Mouse (Mus musculus) embryonic facial prominence, embryonic 11.5 days (tissue): ENCODE data around the gene Vps18. TPM values are rescaled to one million over a fixed set of nuclear protein-coding genes. Genes with fewer than 3 reads are reported as not detected.

Source experiments
- ATAC-seq: fragments of 200-750 bp; cut with Nextera tagmentation; replicated peaks from 2 replicates; pipeline ENCODE4 v1.8.0; 2017; ENCODE audit warnings: low read depth; ENCODE audit not compliant: insufficient number of reproducible peaks, low FRiP score, low TSS enrichment
- DNase-seq: peaks from one replicate; pipeline ENCODE4 v3.0.0-alpha.2; 2015; ENCODE audit warnings: low spot score
- H3K27ac ChIP-seq: fragments of 300-500 bp; sonication (generic); replicated peaks from 2 replicates; pipeline ENCODE4 v1.5.1; 2014; ENCODE audit warnings: mild to moderate bottlenecking, low read depth, low read length, control low read depth
- H3K27me3 ChIP-seq: fragments of 300-500 bp; sonication (generic); 2 replicates; pipeline ENCODE4 v1.6.1; 2014; ENCODE audit warnings: mild to moderate bottlenecking, low read length, moderate library complexity, mixed read lengths; ENCODE audit not compliant: control insufficient read depth, insufficient read depth
- H3K36me3 ChIP-seq: fragments of 300-500 bp; sonication (generic); replicated peaks from 2 replicates; pipeline ENCODE4 v1.6.1; 2014; ENCODE audit warnings: low read depth, mild to moderate bottlenecking, low read length, moderate library complexity, mixed read lengths; ENCODE audit not compliant: control insufficient read depth, insufficient read depth
- H3K4me1 ChIP-seq: fragments of 300-500 bp; sonication (generic); 2 replicates; pipeline ENCODE4 v1.6.1; 2014; ENCODE audit warnings: low read length, mixed read lengths; ENCODE audit not compliant: control insufficient read depth, insufficient read depth
- H3K4me2 ChIP-seq: fragments of 300-500 bp; sonication (generic); 2 replicates; pipeline ENCODE4 v1.6.1; 2014; ENCODE audit warnings: low read depth, mild to moderate bottlenecking, control low read depth, low read length, moderate library complexity
- H3K4me3 ChIP-seq: fragments of 300-500 bp; sonication (generic); 2 replicates; pipeline ENCODE4 v1.5.1; 2014; ENCODE audit warnings: low read depth, low read length, control low read depth
- H3K9ac ChIP-seq: fragments of 300-500 bp; sonication (generic); replicated peaks from 2 replicates; pipeline ENCODE4 v1.6.1; 2014; ENCODE audit warnings: mild to moderate bottlenecking, control low read depth, low read length
- H3K9me3 ChIP-seq: fragments of 300-500 bp; sonication (generic); replicated peaks from 2 replicates; pipeline ENCODE4 v1.6.1; 2016; ENCODE audit warnings: mild to moderate bottlenecking, low read length, inconsistent platforms, mixed read lengths; ENCODE audit not compliant: control insufficient read depth
- WGBS: fragments of 180-500 bp; shearing (Covaris S2); extraction: QIAGEN DNeasy Blood & Tissue Kit; methylation state at CpG from one replicate; pipeline ENCODE4 v1.1.7; 2014; 5-methylcytosine and 5-hydroxymethylcytosine counted together
- polyA plus RNA-seq: library from polyadenylated mRNA; unstranded; fragments of >200 nt; fragmentation: Nextera tagmentation; extraction: Ambion mirVana; gene quantifications from 2 replicates; pipeline ENCODE4 v1.2.1, GENCODE M21; 2014

The Vps18 gene
- polyA plus RNA-seq, 1 experiment from 2014 or later = 9.2 TPM

DNA sequence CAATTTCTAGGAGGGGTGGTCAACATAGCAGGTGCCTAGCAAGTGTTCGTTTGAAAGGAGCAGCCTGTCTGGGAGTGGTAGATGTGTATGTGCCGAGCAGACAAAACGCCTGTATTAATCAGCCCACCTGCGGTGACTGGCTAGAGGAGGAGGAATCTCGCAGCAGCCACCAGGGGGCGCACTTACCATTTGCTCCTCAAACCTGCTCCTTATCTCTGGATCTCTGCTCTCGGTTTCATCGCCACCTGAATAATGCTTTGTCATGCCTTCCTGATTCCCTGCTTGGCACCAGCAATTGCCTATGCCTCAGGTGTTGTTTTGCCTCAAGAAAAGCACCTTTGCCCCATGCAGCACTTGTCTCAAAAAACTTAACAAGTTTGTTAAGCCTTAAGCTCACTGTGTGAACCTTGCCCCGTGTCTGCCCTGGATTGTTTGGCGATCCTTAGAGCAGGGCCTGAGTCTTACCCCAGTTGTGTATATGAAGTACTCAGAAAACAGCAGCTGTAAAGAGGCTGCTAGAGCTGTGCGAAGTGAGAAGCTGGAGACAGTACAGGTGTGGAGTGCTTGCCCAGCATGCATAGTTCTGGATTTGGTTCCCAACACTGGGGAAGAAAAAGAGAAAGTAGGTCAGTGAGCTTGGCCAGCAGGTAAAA, 37.6 kb upstream of the Vps18 start:
- peak; percentile 73 for ATAC-seq

DNA sequence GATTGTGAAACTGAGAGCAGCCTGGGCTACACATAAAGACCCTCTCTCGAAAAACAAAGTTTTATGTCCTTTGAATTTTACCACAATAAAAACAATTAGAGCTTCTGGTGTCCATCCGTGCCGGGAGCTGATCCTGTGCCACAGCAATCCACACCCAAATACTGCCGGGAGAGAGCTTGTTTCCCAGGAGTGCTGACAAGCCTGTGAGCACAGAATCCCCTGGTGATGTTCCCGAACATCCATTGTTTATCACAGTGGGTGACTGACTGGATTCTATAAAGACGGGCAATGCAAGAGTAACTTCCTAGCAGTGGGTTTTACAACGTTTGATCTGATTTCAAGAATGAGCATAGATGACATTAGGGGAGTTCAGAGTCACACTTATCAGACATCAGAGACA, 33.6 kb upstream of the Vps18 start:
- Histone ChIP-seq H3K4me2 (no peak overlapping the region), H3K36me3 (no peaks in the 10 kb centered on the region), H3K4me1 (no peaks in the 10 kb centered on the region), H3K4me3 (no peak overlapping the region), H3K27me3 (no peaks in the 10 kb centered on the region), H3K9ac (peak overlapping the region; percentile 22; the same call in 1 of the 2 replicates), H3K9me3 (no peaks in the 10 kb centered on the region), H3K27ac (no peak overlapping the region)
- ATAC-seq (no peak), DNase-seq (no peak)
- 19% methylated on average over 7 of the region's 7 CpGs for WGBS

More for the DNA sequence above, 37.6 kb upstream of the Vps18 start:
- Histone ChIP-seq H3K4me1 (no peaks in the 10 kb centered on the region), H3K9ac (no peak overlapping the region), H3K9me3 (no peaks in the 10 kb centered on the region), H3K27me3 (no peaks in the 10 kb centered on the region), H3K36me3 (no peaks in the 10 kb centered on the region), H3K27ac (no peak overlapping the region), H3K4me3 (no peak overlapping the region), H3K4me2 (no peak overlapping the region)
- 15% methylated on average over 11 of the region's 11 CpGs for WGBS
- peak; percentile 90 for DNase-seq

DNA sequence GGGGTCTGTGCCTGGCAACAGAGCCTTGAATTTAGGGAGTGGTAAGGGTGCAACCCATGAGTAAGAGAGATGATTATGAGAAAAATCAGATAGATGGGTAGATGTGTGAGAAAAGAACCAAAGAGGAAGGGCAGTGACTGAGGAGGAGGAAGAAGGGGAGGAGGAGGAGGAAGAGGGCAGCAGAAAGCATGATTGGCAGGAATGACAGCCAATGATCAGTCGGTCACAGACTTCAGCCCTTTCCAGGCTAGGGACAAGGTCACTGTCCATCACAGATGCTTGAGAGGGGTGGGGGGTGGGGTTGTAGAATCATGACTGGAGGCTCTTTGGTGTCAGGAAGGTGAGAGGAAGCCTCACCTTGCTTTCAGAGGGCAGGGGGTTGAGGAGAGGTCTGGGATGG, 28.0 kb upstream of the Vps18 start:
- H3K4me1 ChIP-seq = no peaks in the 10 kb centered on the region
- H3K4me2 ChIP-seq = no peak overlapping the region
- no peak overlapping the region for H3K9ac ChIP-seq
- H3K9me3 ChIP-seq = no peaks in the 10 kb centered on the region
- WGBS = 93% methylated on average over 1 of the region's 1 CpGs
- DNase-seq (no peak), ATAC-seq (no peak)
- H3K27me3 ChIP-seq = no peaks in the 10 kb centered on the region
- H3K36me3 ChIP-seq = no peaks in the 10 kb centered on the region
- H3K4me3 ChIP-seq = no peak overlapping the region
- no peak overlapping the region for H3K27ac ChIP-seq

DNA sequence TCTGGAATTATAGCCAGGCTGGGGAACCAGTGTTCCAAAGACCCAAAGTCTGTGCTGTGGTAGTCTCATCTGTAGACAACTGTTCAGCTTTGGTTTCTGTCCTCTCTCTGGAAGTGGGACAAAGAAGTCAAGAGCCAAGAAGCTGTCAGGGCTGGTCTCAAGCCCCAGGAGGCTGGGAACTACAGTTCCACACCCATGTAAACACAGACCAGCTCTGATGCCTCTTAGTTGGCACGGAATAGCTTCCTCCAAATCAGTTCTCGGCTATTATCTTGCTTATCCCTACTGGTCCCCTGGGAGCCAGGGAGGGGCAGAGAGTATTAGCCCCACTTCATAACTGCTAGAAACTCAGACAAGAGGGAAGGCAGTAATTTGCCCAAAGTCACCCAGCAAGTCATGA, 27.2 kb upstream of the Vps18 start:
- H3K9me3 ChIP-seq = no peaks in the 10 kb centered on the region
- no peaks in the 10 kb centered on the region for H3K27me3 ChIP-seq
- no peak overlapping the region for H3K4me3 ChIP-seq
- no peaks in the 10 kb centered on the region for H3K36me3 ChIP-seq
- no peak overlapping the region for H3K27ac ChIP-seq
- 56% methylated on average over 2 of the region's 2 CpGs for WGBS
- H3K4me1 ChIP-seq = no peaks in the 10 kb centered on the region
- H3K9ac ChIP-seq = no peak overlapping the region
- DNase-seq (no peak), ATAC-seq (no peak)
- H3K4me2 ChIP-seq = no peak overlapping the region

- Histone ChIP-seq H3K27me3 (no peaks in the 10 kb centered on the region), H3K36me3 (no peaks in the 10 kb centered on the region), H3K9me3 (no peaks in the 10 kb centered on the region), H3K4me3 (no peak overlapping the region), H3K9ac (no peak overlapping the region), H3K4me1 (no peaks in the 10 kb centered on the region), H3K4me2 (0 out of 2 replicates have a peak overlapping the region, but pooled peaks have one; percentile 11), H3K27ac (no peak overlapping the region)
- WGBS = 24% methylated on average over 8 of the region's 8 CpGs
- ATAC-seq (no peak), DNase-seq (peak; percentile 18)
Observed at GRCm38 (mm10) chr2:119262978-119263377, 25.6 kb upstream of the Vps18 start.

GRCm38 (mm10) chr2:119263813-119264212, 24.7 kb upstream of the Vps18 start:
- H3K9ac ChIP-seq = no peak overlapping the region
- H3K27me3 ChIP-seq = no peaks in the 10 kb centered on the region
- H3K4me2 ChIP-seq = no peak overlapping the region
- 80% methylated on average over 5 of the region's 5 CpGs for WGBS
- DNase-seq (no peak), ATAC-seq (no peak)
- no peak overlapping the region for H3K4me3 ChIP-seq
- no peak overlapping the region for H3K27ac ChIP-seq
- no peaks in the 10 kb centered on the region for H3K9me3 ChIP-seq
- no peaks in the 10 kb centered on the region for H3K36me3 ChIP-seq
- H3K4me1 ChIP-seq = no peaks in the 10 kb centered on the region

DNA sequence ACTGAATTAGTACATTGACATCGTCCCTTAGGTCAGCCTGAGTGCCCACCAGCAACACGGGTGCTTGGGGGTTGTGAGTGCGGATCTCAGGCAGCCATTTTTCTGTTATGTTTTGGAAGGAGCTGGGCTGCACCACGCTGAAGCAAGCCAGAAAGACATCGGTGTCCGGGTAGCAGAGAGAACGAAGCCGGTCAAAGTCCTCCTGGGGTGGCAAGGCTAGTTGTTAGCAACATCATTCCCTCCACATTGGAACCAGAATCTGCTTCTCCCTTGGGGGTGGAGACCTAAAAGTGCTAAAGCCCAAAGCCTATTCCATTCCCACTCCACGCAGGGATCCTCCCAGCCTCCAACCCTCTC, 18.3 kb upstream of the Vps18 start:
- Histone ChIP-seq H3K4me3 (peak overlapping the region; percentile 54; the same call in 1 of the 2 replicates), H3K9me3 (no peaks in the 10 kb centered on the region), H3K4me1 (no peaks in the 10 kb centered on the region; the same call in 1 of the 2 replicates), H3K27me3 (peaks cover 13% of the 10 kb centered on the region), H3K9ac (peak overlapping the region; percentile 55), H3K36me3 (no peaks in the 10 kb centered on the region), H3K27ac (no peak overlapping the region), H3K4me2 (peak overlapping the region; percentile 97)
- ATAC-seq (no peak), DNase-seq (no peak)
- 48% methylated on average over 9 of the region's 9 CpGs for WGBS

- peak within 1 kb of the TSS; percentile 55 for H3K9ac ChIP-seq
- ATAC-seq = peak; percentile 81
- WGBS = under 1% methylated on average over 49 of the region's 49 CpGs
- H3K4me2 ChIP-seq = peak within 1 kb of the TSS; percentile 97
- peaks cover 13% of the 10 kb centered on the region for H3K27me3 ChIP-seq
- no peaks in the 10 kb centered on the region for H3K9me3 ChIP-seq
- H3K4me1 ChIP-seq = no peaks in the 10 kb centered on the region; the same call in 1 of the 2 replicates
- H3K36me3 ChIP-seq = no peaks in the 10 kb centered on the region
- peak within 1 kb of the TSS; percentile 54 for H3K4me3 ChIP-seq
- DNase-seq = peak; percentile 79
- no peak within 1 kb of the TSS for H3K27ac ChIP-seq
Observed at GRCm38 (mm10) chr2:119270643-119271331, 17.8 kb upstream of the Vps18 start, which contains the start of gene Rhov. Gene Rhov (minus strand): TSS chr2:119271272.
